Mouse (Mus musculus): Measurements from ENCODE around the gene Ythdf2. TPM values are rescaled to one million over a fixed set of nuclear protein-coding genes. Genes with fewer than 3 reads are reported as not detected.

The Ythdf2 gene
- polyA plus RNA-seq, 1 experiment from 2014 or later = 52.6 TPM

DNA sequence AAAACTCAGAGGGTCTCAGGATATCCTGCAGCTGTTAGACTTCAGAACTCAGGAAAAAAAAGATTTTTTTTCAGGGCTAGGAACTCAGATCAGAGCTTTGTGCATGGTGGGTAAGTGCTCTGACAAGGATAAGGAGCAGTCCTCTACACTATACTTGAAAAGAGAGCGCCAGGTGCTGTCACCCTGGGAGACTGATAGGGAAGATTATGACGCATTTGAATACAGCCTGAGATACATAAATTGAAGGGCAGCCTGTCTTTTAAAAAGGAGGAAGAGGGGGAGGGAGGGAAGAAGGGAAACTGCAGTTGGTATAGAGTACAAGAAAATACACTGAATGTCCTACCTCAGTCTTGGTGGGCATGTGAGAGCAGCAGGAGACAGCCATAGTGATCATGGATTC lies 41.5 kb upstream of the Ythdf2 start:
- H3K9ac ChIP-seq (ENCODE audit: low read length) = no peak overlapping the region
- H3K4me2 ChIP-seq (replicated peaks; ENCODE audit: low read depth) = no peak overlapping the region
- no peaks in the 10 kb centered on the region for H3K9me3 ChIP-seq (ENCODE audit: control insufficient read depth, low read length)
- H3K36me3 ChIP-seq (ENCODE audit: control insufficient read depth, insufficient read depth, low read length) = peaks cover 6% of the 10 kb centered on the region
- H3K27me3 ChIP-seq (ENCODE audit: control insufficient read depth, insufficient read depth, low read length) = no peaks in the 10 kb centered on the region
- no peak overlapping the region for H3K4me3 ChIP-seq (ENCODE audit: low read depth, low read length)
- WGBS = 62% methylated on average over 2 of the region's 2 CpGs
- H3K4me1 ChIP-seq (replicated peaks; ENCODE audit: control insufficient read depth, insufficient read depth) = no peaks in the 10 kb centered on the region
- no peak overlapping the region for H3K27ac ChIP-seq (replicated peaks)
- TF ChIP-seq EP300 (optimal IDR thresholded peaks at IDR 0.05) = no peak
- TF ChIP-seq CTCF (IDR thresholded peaks at IDR 0.05; ENCODE audit: low read depth) = no peak
- ATAC-seq (ENCODE audit: low FRiP score, low TSS enrichment) (no peak), DNase-seq (ENCODE audit: low spot score) (no peak)

DNA sequence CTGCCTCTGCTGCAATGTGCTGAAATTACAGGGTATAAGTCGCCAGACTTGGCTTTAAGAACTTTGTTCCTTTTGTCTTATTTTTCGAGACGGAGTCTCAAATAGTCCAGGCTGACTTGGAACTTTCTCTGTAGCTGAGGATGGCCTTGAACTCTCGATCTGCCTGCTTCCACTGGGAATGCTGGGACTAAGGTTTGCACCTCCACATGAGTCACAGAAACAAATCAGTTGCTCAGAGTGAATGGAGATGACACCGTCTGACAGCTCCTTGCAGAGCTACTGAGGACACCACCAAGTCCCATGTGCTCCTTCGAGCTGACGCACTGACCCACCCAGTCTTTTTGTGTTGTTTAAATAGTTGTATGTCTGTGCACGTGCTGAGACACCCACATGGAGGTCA lies 41.0 kb upstream of the Ythdf2 start:
- peaks cover 7% of the 10 kb centered on the region for H3K36me3 ChIP-seq (ENCODE audit: control insufficient read depth, insufficient read depth, low read length)
- ATAC-seq (ENCODE audit: low FRiP score, low TSS enrichment) (no peak), DNase-seq (ENCODE audit: low spot score) (no peak)
- no peaks in the 10 kb centered on the region for H3K9me3 ChIP-seq (ENCODE audit: control insufficient read depth, low read length)
- no peak overlapping the region for H3K27ac ChIP-seq (replicated peaks)
- no peak overlapping the region for H3K4me2 ChIP-seq (replicated peaks; ENCODE audit: low read depth)
- TF ChIP-seq EP300 (optimal IDR thresholded peaks at IDR 0.05) (no peak), CTCF (IDR thresholded peaks at IDR 0.05; ENCODE audit: low read depth) (no peak)
- WGBS = 81% methylated on average over 8 of the region's 8 CpGs
- H3K4me1 ChIP-seq (replicated peaks; ENCODE audit: control insufficient read depth, insufficient read depth) = no peaks in the 10 kb centered on the region
- no peak overlapping the region for H3K9ac ChIP-seq (ENCODE audit: low read length)
- H3K4me3 ChIP-seq (ENCODE audit: low read depth, low read length) = no peak overlapping the region
- H3K27me3 ChIP-seq (ENCODE audit: control insufficient read depth, insufficient read depth, low read length) = no peaks in the 10 kb centered on the region

DNA sequence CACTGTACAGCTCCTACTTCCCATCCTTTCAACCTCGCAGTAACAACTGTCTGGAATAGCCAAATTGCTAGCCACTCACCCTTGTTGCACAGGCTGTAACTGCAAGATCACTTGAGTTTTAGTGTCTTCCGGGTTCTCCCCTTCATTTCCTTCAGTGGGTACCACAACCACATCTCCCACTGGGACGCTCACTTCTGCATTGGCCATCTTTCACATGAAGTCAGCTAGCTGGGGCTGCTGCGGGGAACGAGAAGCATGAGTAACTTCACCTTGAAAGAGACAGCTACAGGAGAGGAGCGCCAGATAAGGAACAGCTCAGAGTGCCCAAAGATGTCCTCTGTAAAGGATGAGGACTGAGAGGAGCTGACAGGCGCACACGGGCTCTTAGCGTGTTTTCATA lies 39.5 kb upstream of the Ythdf2 start:
- TF ChIP-seq EP300 (optimal IDR thresholded peaks at IDR 0.05) (no peak), CTCF (IDR thresholded peaks at IDR 0.05; ENCODE audit: low read depth) (no peak)
- DNase-seq (ENCODE audit: low spot score) (no peak), ATAC-seq (ENCODE audit: low FRiP score, low TSS enrichment) (no peak)
- H3K9ac ChIP-seq (ENCODE audit: low read length) = no peak overlapping the region
- no peaks in the 10 kb centered on the region for H3K4me1 ChIP-seq (replicated peaks; ENCODE audit: control insufficient read depth, insufficient read depth)
- H3K9me3 ChIP-seq (ENCODE audit: control insufficient read depth, low read length) = no peaks in the 10 kb centered on the region
- 90% methylated on average over 9 of the region's 9 CpGs for WGBS
- no peak overlapping the region for H3K4me3 ChIP-seq (ENCODE audit: low read depth, low read length)
- H3K27me3 ChIP-seq (ENCODE audit: control insufficient read depth, insufficient read depth, low read length) = no peaks in the 10 kb centered on the region
- H3K27ac ChIP-seq (replicated peaks) = no peak overlapping the region
- H3K36me3 ChIP-seq (ENCODE audit: control insufficient read depth, insufficient read depth, low read length) = peaks cover 7% of the 10 kb centered on the region
- H3K4me2 ChIP-seq (replicated peaks; ENCODE audit: low read depth) = no peak overlapping the region

DNA sequence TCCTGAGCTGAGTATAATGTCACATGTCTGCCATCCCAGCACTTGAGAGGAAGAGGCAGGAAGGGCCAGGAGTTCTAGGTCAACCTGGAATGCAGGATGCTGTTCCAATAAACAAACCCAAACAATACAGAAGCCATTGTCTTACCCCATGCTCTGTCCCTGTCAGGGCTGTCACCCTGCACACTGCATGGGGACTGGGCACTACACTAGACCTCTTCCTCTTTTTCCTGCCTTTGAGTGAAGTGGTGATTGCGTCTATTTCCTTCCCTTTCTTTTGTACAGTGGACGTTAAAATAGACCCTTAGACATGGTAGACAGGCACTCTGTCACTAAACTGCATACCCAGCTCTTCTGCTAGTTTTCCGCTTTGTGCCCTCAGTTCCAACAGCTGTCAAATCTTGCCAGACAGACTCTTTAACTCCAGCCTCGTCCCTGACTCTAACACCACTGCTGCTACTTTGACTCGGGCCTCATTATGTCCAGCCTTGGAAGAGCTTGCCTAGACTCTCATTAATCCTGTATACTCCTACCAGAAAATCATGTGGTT lies 35.4 kb upstream of the Ythdf2 start:
- TF ChIP-seq CTCF (IDR thresholded peaks at IDR 0.05; ENCODE audit: low read depth) (no peak), EP300 (optimal IDR thresholded peaks at IDR 0.05) (no peak)
- H3K27ac ChIP-seq (replicated peaks) = no peak overlapping the region
- no peaks in the 10 kb centered on the region for H3K27me3 ChIP-seq (ENCODE audit: control insufficient read depth, insufficient read depth, low read length)
- no peak overlapping the region for H3K4me2 ChIP-seq (replicated peaks; ENCODE audit: low read depth)
- no peaks in the 10 kb centered on the region for H3K4me1 ChIP-seq (replicated peaks; ENCODE audit: control insufficient read depth, insufficient read depth)
- 82% methylated on average over 5 of the region's 5 CpGs for WGBS
- H3K9me3 ChIP-seq (ENCODE audit: control insufficient read depth, low read length) = no peaks in the 10 kb centered on the region
- no peak for DNase-seq (ENCODE audit: low spot score)
- no peak overlapping the region for H3K9ac ChIP-seq (ENCODE audit: low read length)
- peaks cover 10% of the 10 kb centered on the region for H3K36me3 ChIP-seq (ENCODE audit: control insufficient read depth, insufficient read depth, low read length)
- H3K4me3 ChIP-seq (ENCODE audit: low read depth, low read length) = no peak overlapping the region
- no peak; the same call in 1 of the 2 replicates for ATAC-seq (ENCODE audit: low FRiP score, low TSS enrichment)

DNA sequence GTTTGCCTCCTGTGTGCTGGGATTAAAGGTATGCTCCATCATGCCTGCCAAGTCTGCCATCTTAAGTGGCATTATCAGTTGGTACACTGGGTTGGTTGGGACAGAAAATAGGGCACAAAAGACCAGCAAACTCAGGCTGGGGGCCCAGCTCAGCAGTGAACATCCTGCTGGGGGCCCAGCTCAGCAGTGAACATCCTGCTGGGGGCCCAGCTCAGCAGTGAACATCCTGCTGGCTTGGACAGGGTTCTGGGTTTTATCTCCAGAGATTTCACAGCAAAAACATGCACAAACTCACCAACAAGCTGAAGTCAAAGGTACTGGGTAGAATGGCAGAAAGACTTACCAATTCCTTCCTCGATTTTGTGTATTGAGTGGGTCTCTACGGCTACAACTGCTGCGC lies 33.5 kb upstream of the Ythdf2 start:
- no peaks in the 10 kb centered on the region for H3K9me3 ChIP-seq (ENCODE audit: control insufficient read depth, low read length)
- no peaks in the 10 kb centered on the region for H3K27me3 ChIP-seq (ENCODE audit: control insufficient read depth, insufficient read depth, low read length)
- ATAC-seq (ENCODE audit: low FRiP score, low TSS enrichment) (no peak), DNase-seq (ENCODE audit: low spot score) (no peak)
- H3K4me3 ChIP-seq (ENCODE audit: low read depth, low read length) = no peak overlapping the region
- H3K4me1 ChIP-seq (replicated peaks; ENCODE audit: control insufficient read depth, insufficient read depth) = no peaks in the 10 kb centered on the region
- no peak overlapping the region for H3K9ac ChIP-seq (ENCODE audit: low read length)
- no peak overlapping the region for H3K27ac ChIP-seq (replicated peaks)
- TF ChIP-seq EP300 (optimal IDR thresholded peaks at IDR 0.05) = no peak
- no peak for TF ChIP-seq CTCF (IDR thresholded peaks at IDR 0.05; ENCODE audit: low read depth)
- H3K36me3 ChIP-seq (ENCODE audit: control insufficient read depth, insufficient read depth, low read length) = peaks cover 6% of the 10 kb centered on the region; the same call in 1 of the 2 replicates
- H3K4me2 ChIP-seq (replicated peaks; ENCODE audit: low read depth) = no peak overlapping the region
- WGBS = 88% methylated on average over 3 of the region's 3 CpGs

DNA sequence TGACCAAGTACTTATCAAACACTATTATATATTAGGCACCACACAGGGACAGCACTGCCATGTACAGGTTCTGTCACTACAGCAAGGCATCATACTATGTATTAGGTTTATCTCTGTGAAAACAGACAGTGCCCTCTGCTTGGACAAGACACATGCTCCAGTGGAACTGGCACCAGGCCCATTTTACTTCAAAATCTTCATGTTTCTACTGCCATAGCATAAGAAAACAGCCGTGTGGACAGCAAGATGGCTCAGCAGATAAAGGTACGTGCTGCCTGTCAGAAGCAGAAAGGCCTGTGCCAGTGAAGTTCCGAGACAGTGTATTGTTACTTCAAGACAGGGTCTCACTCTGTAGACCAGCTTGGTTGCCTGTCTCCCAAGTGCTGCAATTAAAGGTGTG lies 29.1 kb upstream of the Ythdf2 start:
- Histone ChIP-seq H3K9ac (ENCODE audit: low read length) (no peak overlapping the region), H3K4me3 (ENCODE audit: low read depth, low read length) (no peak overlapping the region), H3K27ac (replicated peaks) (no peak overlapping the region), H3K9me3 (ENCODE audit: control insufficient read depth, low read length) (no peaks in the 10 kb centered on the region), H3K36me3 (ENCODE audit: control insufficient read depth, insufficient read depth, low read length) (peaks cover 13% of the 10 kb centered on the region; the same call in 1 of the 2 replicates), H3K4me1 (replicated peaks; ENCODE audit: control insufficient read depth, insufficient read depth) (no peaks in the 10 kb centered on the region), H3K4me2 (replicated peaks; ENCODE audit: low read depth) (no peak overlapping the region), H3K27me3 (ENCODE audit: control insufficient read depth, insufficient read depth, low read length) (no peaks in the 10 kb centered on the region)
- no peak for TF ChIP-seq EP300 (optimal IDR thresholded peaks at IDR 0.05)
- TF ChIP-seq CTCF (IDR thresholded peaks at IDR 0.05; ENCODE audit: low read depth) = no peak
- no peak for DNase-seq (ENCODE audit: low spot score)
- no peak for ATAC-seq (ENCODE audit: low FRiP score, low TSS enrichment)
- 82% methylated on average over 3 of the region's 3 CpGs for WGBS
